Mouse (Mus musculus): ENCODE results near the gene Tmem44. TPM values are rescaled to one million over a fixed set of nuclear protein-coding genes. Genes with fewer than 3 reads are reported as not detected.
A peak's percentile ranks its signal among the peaks of the same experiment; 100 is the strongest.

The Tmem44 gene
- polyA plus RNA-seq, 1 experiment from 2014 or later, result 0.90 TPM

DNA sequence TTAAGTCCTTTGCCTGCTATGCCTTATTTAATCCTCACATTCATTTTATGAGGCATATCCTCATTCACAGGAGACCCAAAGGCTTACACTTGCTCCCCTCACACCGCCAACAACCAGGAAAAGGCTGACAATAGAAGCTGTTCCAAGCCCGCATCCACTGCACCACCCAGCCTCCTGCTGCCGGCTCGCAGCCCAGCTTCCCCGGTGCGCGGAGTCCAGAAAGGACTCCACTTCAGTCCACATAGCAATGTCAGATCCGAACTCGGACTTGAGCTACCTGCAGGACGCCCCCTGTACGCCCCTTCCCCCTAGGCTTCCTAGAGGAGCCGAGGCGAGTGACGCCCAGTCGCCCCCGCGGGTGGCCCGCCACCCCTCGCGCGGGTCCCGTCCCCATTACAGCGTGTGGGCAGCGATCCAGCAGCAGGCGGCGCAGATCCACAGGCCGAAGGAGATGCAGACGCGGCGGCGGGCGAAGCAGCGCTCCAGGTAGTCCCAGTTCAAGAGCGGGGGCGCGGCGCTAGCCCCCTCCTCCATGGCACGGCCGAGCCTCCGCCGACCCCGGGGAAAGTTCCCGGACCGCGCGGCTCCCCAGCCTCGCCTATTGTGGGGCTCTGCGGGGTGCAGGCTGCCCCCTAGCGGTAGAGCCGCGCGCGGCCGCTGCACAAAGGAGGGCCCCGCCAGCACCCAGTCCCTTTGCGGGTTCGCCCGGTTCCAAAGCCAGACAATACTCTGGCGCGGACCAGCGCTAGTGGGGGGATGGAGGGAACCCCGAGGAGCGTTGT is 485 bp downstream of the Tmem44 start:
- H3K4me1 ChIP-seq (replicated peaks), result peaks cover 18% of the 10 kb centered on the region
- H3K27me3 ChIP-seq, result peaks cover 47% of the 10 kb centered on the region
- ATAC-seq (ENCODE audit: insufficient read depth), result peak; percentile 78
- H3K36me3 ChIP-seq (replicated peaks), result no peaks in the 10 kb centered on the region
- H3K9me3 ChIP-seq (replicated peaks), result no peaks in the 10 kb centered on the region
- peak overlapping the region; percentile 95 for H3K4me2 ChIP-seq
- WGBS (ENCODE audit: insufficient replicate concordance), result under 1% methylated on average over 62 of the region's 63 CpGs
- H3K27ac ChIP-seq (replicated peaks), result no peak overlapping the region
- H3K9ac ChIP-seq, result peak overlapping the region; percentile 64
- peak overlapping the region; percentile 63 for H3K4me3 ChIP-seq (replicated peaks)

DNA sequence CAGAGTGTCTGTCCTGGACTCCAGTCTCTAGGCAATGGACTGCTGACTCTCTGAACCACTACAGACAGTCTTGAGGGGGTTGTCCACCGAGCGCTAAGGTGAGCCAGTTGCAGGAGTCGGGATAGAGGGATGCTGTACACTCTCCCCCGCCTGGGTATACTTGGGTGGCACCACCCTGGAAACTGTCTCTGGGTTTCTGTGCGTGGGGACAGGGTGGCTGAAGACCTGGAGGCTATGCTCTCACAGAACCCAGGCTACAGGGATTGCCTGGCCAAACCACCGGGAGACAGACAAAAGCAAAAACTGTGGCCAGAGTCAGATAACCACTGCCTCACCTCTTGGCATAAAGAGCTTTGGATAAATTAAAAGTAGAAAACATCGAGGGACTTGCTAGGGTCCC is 1.1 kb downstream of the Tmem44 start:
- Histone ChIP-seq H3K27me3 (peaks cover 47% of the 10 kb centered on the region), H3K4me1 (replicated peaks) (peaks cover 24% of the 10 kb centered on the region), H3K27ac (replicated peaks) (no peak overlapping the region), H3K9ac (no peak overlapping the region), H3K9me3 (replicated peaks) (no peaks in the 10 kb centered on the region), H3K36me3 (replicated peaks) (no peaks in the 10 kb centered on the region), H3K4me3 (replicated peaks) (peak overlapping the region; percentile 63; the same call in 1 of the 2 replicates), H3K4me2 (peak overlapping the region; percentile 95; the same call in 1 of the 2 replicates)
- ATAC-seq (ENCODE audit: insufficient read depth), result no peak
- 63% methylated on average over 7 of the region's 7 CpGs for WGBS (ENCODE audit: insufficient replicate concordance)

- 68% methylated on average over 5 of the region's 5 CpGs for WGBS (ENCODE audit: insufficient replicate concordance)
- no peak overlapping the region for H3K27ac ChIP-seq (replicated peaks)
- peaks cover 52% of the 10 kb centered on the region for H3K27me3 ChIP-seq
- peaks cover 24% of the 10 kb centered on the region for H3K4me1 ChIP-seq (replicated peaks)
- no peak for ATAC-seq (ENCODE audit: insufficient read depth)
- H3K4me3 ChIP-seq (replicated peaks), result no peak overlapping the region
- no peaks in the 10 kb centered on the region for H3K9me3 ChIP-seq (replicated peaks)
- no peak overlapping the region for H3K9ac ChIP-seq
- no peaks in the 10 kb centered on the region for H3K36me3 ChIP-seq (replicated peaks)
- H3K4me2 ChIP-seq, result no peak overlapping the region
Observed at GRCm38 (mm10) chr16:30548291-30548690, 2.4 kb downstream of the Tmem44 start.

- H3K36me3 ChIP-seq (replicated peaks), result no peaks in the 10 kb centered on the region
- H3K4me3 ChIP-seq (replicated peaks), result no peak overlapping the region
- WGBS (ENCODE audit: insufficient replicate concordance), result 35% methylated on average over 4 of the region's 4 CpGs
- H3K27ac ChIP-seq (replicated peaks), result no peak overlapping the region
- no peak overlapping the region for H3K4me2 ChIP-seq
- peaks cover 6% of the 10 kb centered on the region; the same call in 1 of the 2 replicates for H3K4me1 ChIP-seq (replicated peaks)
- H3K9me3 ChIP-seq (replicated peaks), result no peaks in the 10 kb centered on the region
- ATAC-seq (ENCODE audit: insufficient read depth), result no peak
- no peak overlapping the region for H3K9ac ChIP-seq
- peaks cover 39% of the 10 kb centered on the region for H3K27me3 ChIP-seq
Observed at GRCm38 (mm10) chr16:30544693-30545092, 5.9 kb downstream of the Tmem44 start.

DNA sequence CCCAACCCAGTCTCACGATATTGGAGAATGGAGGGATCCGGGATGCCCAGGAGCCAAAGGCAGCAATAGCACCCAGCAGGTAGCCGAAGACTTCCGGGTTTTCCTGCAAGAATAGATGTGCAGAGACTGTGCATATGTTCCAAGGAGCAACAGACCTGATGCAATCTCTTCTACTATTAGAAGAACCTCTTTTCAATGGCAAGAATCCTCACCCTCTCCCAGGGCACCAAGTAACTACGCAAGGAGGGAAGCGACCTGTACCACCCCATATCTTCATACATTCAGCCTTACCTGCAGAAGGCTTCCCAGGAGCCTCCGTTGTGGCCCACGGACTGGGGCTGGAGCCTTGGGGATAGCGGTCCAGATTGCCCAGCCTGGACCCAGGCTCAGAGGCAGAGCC is 7.3 kb downstream of the Tmem44 start:
- 76% methylated on average over 9 of the region's 9 CpGs for WGBS (ENCODE audit: insufficient replicate concordance)
- no peak for ATAC-seq (ENCODE audit: insufficient read depth)

GRCm38 (mm10) chr16:30542826-30543225 is 7.8 kb downstream of the Tmem44 start:
- Histone ChIP-seq H3K27ac (replicated peaks) (no peak overlapping the region), H3K4me1 (replicated peaks) (peaks cover 6% of the 10 kb centered on the region; the same call in 1 of the 2 replicates), H3K4me3 (replicated peaks) (no peak overlapping the region), H3K36me3 (replicated peaks) (no peaks in the 10 kb centered on the region), H3K9me3 (replicated peaks) (no peaks in the 10 kb centered on the region), H3K4me2 (no peak overlapping the region), H3K27me3 (peaks cover 26% of the 10 kb centered on the region), H3K9ac (no peak overlapping the region)
- no peak for ATAC-seq (ENCODE audit: insufficient read depth)
- WGBS (ENCODE audit: insufficient replicate concordance), result 49% methylated on average over 6 of the region's 6 CpGs

More for the DNA sequence above, 7.3 kb downstream of the Tmem44 start:
- no peak overlapping the region for H3K27ac ChIP-seq (replicated peaks)
- peaks cover 6% of the 10 kb centered on the region; the same call in 1 of the 2 replicates for H3K4me1 ChIP-seq (replicated peaks)
- peaks cover 29% of the 10 kb centered on the region for H3K27me3 ChIP-seq
- H3K36me3 ChIP-seq (replicated peaks), result no peaks in the 10 kb centered on the region
- no peak overlapping the region for H3K9ac ChIP-seq
- H3K4me2 ChIP-seq, result no peak overlapping the region
- H3K9me3 ChIP-seq (replicated peaks), result no peaks in the 10 kb centered on the region
- no peak overlapping the region for H3K4me3 ChIP-seq (replicated peaks)

DNA sequence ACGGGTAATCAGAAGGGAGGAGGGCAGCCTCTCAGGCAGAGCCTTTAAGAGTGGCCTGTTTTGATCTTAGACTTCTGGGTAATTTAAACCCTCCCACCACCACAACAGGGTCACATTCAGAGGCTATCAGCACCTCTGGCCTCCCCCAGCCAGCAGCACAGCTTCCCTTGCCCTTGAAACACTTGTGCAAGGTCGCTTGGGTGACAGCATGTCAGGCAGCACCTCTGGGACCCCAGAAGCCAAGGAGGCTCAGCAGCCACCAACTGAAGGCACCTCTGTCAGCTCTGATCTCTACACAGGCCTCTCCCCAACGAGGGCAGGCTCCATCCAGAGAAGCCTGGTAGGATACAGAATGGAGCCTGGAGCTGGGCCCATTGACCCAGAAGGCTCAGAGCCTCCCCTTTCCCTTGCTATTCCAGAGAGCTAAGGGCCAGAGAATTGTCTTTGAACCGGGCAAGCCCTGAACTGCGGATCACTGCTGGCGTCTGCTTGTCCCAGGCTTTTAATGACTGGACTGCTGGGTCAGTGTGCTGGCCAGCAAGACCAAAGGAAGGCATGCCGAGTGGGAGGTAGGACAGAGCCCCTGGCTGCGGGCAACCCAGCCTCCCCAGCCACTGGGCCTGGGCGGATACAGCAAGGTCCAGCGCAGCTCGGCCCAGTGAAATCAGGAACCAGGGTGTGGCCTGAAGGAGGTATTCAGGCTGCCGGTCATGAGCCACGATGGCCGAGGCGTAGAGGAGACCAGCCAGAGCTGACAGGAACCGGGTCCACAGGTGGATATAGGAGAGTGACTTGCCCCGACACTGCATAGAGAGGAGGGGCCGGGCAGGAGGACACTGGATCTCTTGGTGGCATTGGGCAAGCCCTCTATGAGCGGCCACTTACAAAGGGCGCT is 10.3 kb downstream of the Tmem44 start:
- H3K27ac ChIP-seq (replicated peaks), result no peak overlapping the region
- no peaks in the 10 kb centered on the region for H3K9me3 ChIP-seq (replicated peaks)
- WGBS (ENCODE audit: insufficient replicate concordance), result 63% methylated on average over 20 of the region's 20 CpGs
- no peak for ATAC-seq (ENCODE audit: insufficient read depth)
- H3K4me2 ChIP-seq, result no peak overlapping the region
- H3K36me3 ChIP-seq (replicated peaks), result no peaks in the 10 kb centered on the region
- peaks cover 6% of the 10 kb centered on the region; the same call in 1 of the 2 replicates for H3K4me1 ChIP-seq (replicated peaks)
- H3K27me3 ChIP-seq, result peaks cover 35% of the 10 kb centered on the region
- no peak overlapping the region for H3K4me3 ChIP-seq (replicated peaks)
- no peak overlapping the region for H3K9ac ChIP-seq

- Histone ChIP-seq H3K36me3 (replicated peaks) (no peaks in the 10 kb centered on the region), H3K9ac (no peak overlapping the region), H3K27me3 (peaks cover 36% of the 10 kb centered on the region), H3K4me2 (no peak overlapping the region), H3K9me3 (replicated peaks) (no peaks in the 10 kb centered on the region), H3K4me1 (replicated peaks) (no peaks in the 10 kb centered on the region; the same call in 1 of the 2 replicates), H3K27ac (replicated peaks) (no peak overlapping the region), H3K4me3 (replicated peaks) (no peak overlapping the region)
- ATAC-seq (ENCODE audit: insufficient read depth), result no peak
- 19% methylated on average over 10 of the region's 10 CpGs for WGBS (ENCODE audit: insufficient replicate concordance)
Observed at GRCm38 (mm10) chr16:30539433-30539832, 11.2 kb downstream of the Tmem44 start.

GRCm38 (mm10) chr16:30535075-30535474 is 15.6 kb downstream of the Tmem44 start:
- H3K9me3 ChIP-seq (replicated peaks), result no peaks in the 10 kb centered on the region
- no peak overlapping the region for H3K9ac ChIP-seq
- WGBS (ENCODE audit: insufficient replicate concordance), result 5% methylated on average over 1 of the region's 1 CpGs
- no peaks in the 10 kb centered on the region for H3K4me1 ChIP-seq (replicated peaks)
- H3K36me3 ChIP-seq (replicated peaks), result no peaks in the 10 kb centered on the region
- H3K27ac ChIP-seq (replicated peaks), result no peak overlapping the region
- H3K4me2 ChIP-seq, result no peak overlapping the region
- no peak overlapping the region for H3K4me3 ChIP-seq (replicated peaks)
- peaks cover 39% of the 10 kb centered on the region for H3K27me3 ChIP-seq
- no peak for ATAC-seq (ENCODE audit: insufficient read depth)

GRCm38 (mm10) chr16:30533592-30533991 is 17.1 kb downstream of the Tmem44 start:
- H3K4me3 ChIP-seq (replicated peaks), result no peak overlapping the region
- H3K36me3 ChIP-seq (replicated peaks), result no peaks in the 10 kb centered on the region
- 13% methylated on average over 4 of the region's 4 CpGs for WGBS (ENCODE audit: insufficient replicate concordance)
- H3K4me1 ChIP-seq (replicated peaks), result no peaks in the 10 kb centered on the region
- no peak for ATAC-seq (ENCODE audit: insufficient read depth)
- no peak overlapping the region for H3K27ac ChIP-seq (replicated peaks)
- H3K27me3 ChIP-seq, result peaks cover 39% of the 10 kb centered on the region
- H3K9me3 ChIP-seq (replicated peaks), result no peaks in the 10 kb centered on the region
- no peak overlapping the region for H3K4me2 ChIP-seq
- no peak overlapping the region for H3K9ac ChIP-seq

DNA sequence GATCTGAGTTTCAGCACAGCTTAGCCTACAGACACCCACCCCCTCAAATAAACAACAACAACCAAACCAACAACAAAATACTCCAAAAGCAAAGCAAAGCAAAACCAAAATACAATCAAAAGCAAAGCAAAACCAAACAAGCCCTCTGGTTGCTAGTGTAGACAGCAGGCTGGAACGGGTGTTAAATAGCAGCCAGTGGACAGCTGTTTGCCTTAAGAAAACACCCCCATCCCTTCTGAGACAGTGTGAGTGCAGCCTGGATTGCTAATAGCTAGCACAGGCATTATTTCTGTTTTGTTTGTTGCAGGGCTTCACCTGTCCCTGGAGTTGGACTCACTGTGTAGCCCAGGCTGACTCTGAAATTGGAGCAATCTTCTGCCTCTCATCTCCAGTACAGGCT is 17.7 kb downstream of the Tmem44 start:
- Histone ChIP-seq H3K4me1 (replicated peaks) (no peaks in the 10 kb centered on the region), H3K4me3 (replicated peaks) (no peak overlapping the region), H3K4me2 (no peak overlapping the region), H3K9ac (no peak overlapping the region), H3K27ac (replicated peaks) (no peak overlapping the region), H3K9me3 (replicated peaks) (no peaks in the 10 kb centered on the region), H3K27me3 (peaks cover 34% of the 10 kb centered on the region), H3K36me3 (replicated peaks) (no peaks in the 10 kb centered on the region)
- 20% methylated on average over 1 of the region's 1 CpGs for WGBS (ENCODE audit: insufficient replicate concordance)
- ATAC-seq (ENCODE audit: insufficient read depth), result no peak

Measured in liver, embryonic 15.5 days (tissue).